Mouse (Mus musculus) embryonic facial prominence, embryonic 13.5 days (tissue): Measurements from ENCODE around the gene Lin9. TPM values are rescaled to one million over a fixed set of nuclear protein-coding genes. Genes with fewer than 3 reads are reported as not detected.

ENCODE experiments used
- polyA plus RNA-seq: library from polyadenylated mRNA; unstranded; fragments of >200 nt; fragmentation: Nextera tagmentation; extraction: Ambion mirVana; gene quantifications from 2 replicates; pipeline ENCODE4 v1.2.1, GENCODE M21; 2015

Lin9 gene
- polyA plus RNA-seq, 1 experiment from 2014 or later = 20.5 TPM

Other genes starting within 250 kb of the Lin9 start
- 0.31 and 1.9 TPM in 2 replicates for gene Stum, start 157.6 kb upstream of the Lin9 start, polyA plus RNA-seq
- gene Parp1, start 72.2 kb upstream of the Lin9 start, polyA plus RNA-seq = 119 and 137 TPM in 2 replicates
- gene Mixl1, start 55.9 kb downstream of the Lin9 start, polyA plus RNA-seq = 0.11 and 0.20 TPM in 2 replicates
- 24.1 and 25.5 TPM in 2 replicates for gene Acbd3, start 84.9 kb downstream of the Lin9 start, polyA plus RNA-seq
- gene H3f3a, start 172.8 kb downstream of the Lin9 start, polyA plus RNA-seq = 2,801 and 3,318 TPM in 2 replicates
- 36.0 and 42.7 TPM in 2 replicates for gene Sde2, start 210.0 kb downstream of the Lin9 start, polyA plus RNA-seq